Mouse (Mus musculus) forebrain, embryonic 15.5 days (tissue): ENCODE measurements around the gene Gm49320. TPM values are rescaled to one million over a fixed set of nuclear protein-coding genes. Genes with fewer than 3 reads are reported as not detected.

Experiments
- ATAC-seq: fragments of 200-750 bp; cut with Nextera tagmentation; replicated peaks from 2 replicates; pipeline ENCODE4 v1.8.0; 2017; ENCODE audit warnings: mild to moderate bottlenecking, moderate TSS enrichment, moderate library complexity
- H3K27ac ChIP-seq: fragments of 300-500 bp; sonication (generic); replicated peaks from 2 replicates; pipeline ENCODE4 v1.5.1; 2015; ENCODE audit warnings: mild to moderate bottlenecking, inconsistent platforms
- H3K27me3 ChIP-seq: fragments of 300-500 bp; sonication (generic); 2 replicates; pipeline ENCODE4 v1.6.1; 2015; ENCODE audit warnings: inconsistent platforms
- H3K36me3 ChIP-seq: fragments of 300-500 bp; sonication (generic); 2 replicates; pipeline ENCODE4 v1.6.1; 2015; ENCODE audit warnings: mild to moderate bottlenecking, inconsistent platforms
- H3K4me1 ChIP-seq: fragments of 300-500 bp; sonication (generic); 2 replicates; pipeline ENCODE4 v1.6.1; 2015; ENCODE audit warnings: inconsistent platforms
- H3K4me2 ChIP-seq: fragments of 300-500 bp; sonication (generic); replicated peaks from 2 replicates; pipeline ENCODE4 v1.6.1; 2015; ENCODE audit warnings: mild to moderate bottlenecking, inconsistent platforms
- H3K4me3 ChIP-seq: fragments of 300-500 bp; sonication (generic); 2 replicates; pipeline ENCODE4 v1.5.1; 2015; ENCODE audit warnings: mild to moderate bottlenecking, inconsistent platforms
- H3K9ac ChIP-seq: fragments of 300-500 bp; sonication (generic); replicated peaks from 2 replicates; pipeline ENCODE4 v1.6.1; 2015; ENCODE audit warnings: mild to moderate bottlenecking, inconsistent platforms
- H3K9me3 ChIP-seq: fragments of 300-500 bp; sonication (generic); 2 replicates; pipeline ENCODE4 v1.6.1; 2016; ENCODE audit warnings: inconsistent platforms
- WGBS: fragments of 180-500 bp; shearing (Covaris S2); methylation state at CpG from one replicate; pipeline ENCODE4 v1.1.7; 2015; ENCODE audit warnings: mixed read lengths; 5-methylcytosine and 5-hydroxymethylcytosine counted together
- polyA plus RNA-seq: library from polyadenylated mRNA; unstranded; fragments of >200 nt; fragmentation: Nextera tagmentation; extraction: Ambion mirVana; gene quantifications from 2 replicates; pipeline ENCODE4 v1.2.1, GENCODE M21; 2015

The Gm49320 gene
- polyA plus RNA-seq = 0.89 and 1.3 TPM in 2 replicates

- H3K9ac ChIP-seq = peak within 1 kb of the TSS; percentile 63
- no peaks in the 10 kb centered on the region for H3K27me3 ChIP-seq
- H3K4me1 ChIP-seq = peaks cover 29% of the 10 kb centered on the region
- ATAC-seq = peak; percentile 93
- no peaks in the 10 kb centered on the region for H3K9me3 ChIP-seq
- peak within 1 kb of the TSS; percentile 80 for H3K4me2 ChIP-seq
- peak within 1 kb of the TSS; percentile 63 for H3K4me3 ChIP-seq
- under 1% methylated on average over 71 of the region's 71 CpGs for WGBS
- H3K36me3 ChIP-seq = peaks cover 9% of the 10 kb centered on the region
- peak within 1 kb of the TSS; percentile 91 for H3K27ac ChIP-seq
Measured at GRCm38 (mm10) chr8:4238434-4239192, at the start of gene Gm49320, which contains the start of gene Map2k7. TSS of gene Gm49320 (plus strand) at chr8:4238865. TSS of gene Map2k7 (plus strand) at chr8:4238740.

GRCm38 (mm10) chr8:4189031-4189722 is 49.5 kb upstream of the Gm49320 start:
- Histone ChIP-seq H3K9ac (no peak overlapping the region), H3K4me2 (no peak overlapping the region), H3K9me3 (no peaks in the 10 kb centered on the region), H3K4me3 (no peak overlapping the region), H3K36me3 (peaks cover 62% of the 10 kb centered on the region), H3K4me1 (peaks cover 18% of the 10 kb centered on the region), H3K27ac (no peak overlapping the region), H3K27me3 (no peaks in the 10 kb centered on the region)
- no peak for ATAC-seq
- 41% methylated on average over 3 of the region's 3 CpGs for WGBS

GRCm38 (mm10) chr8:4192305-4192704 is 46.4 kb upstream of the Gm49320 start:
- Histone ChIP-seq H3K9ac (no peak overlapping the region), H3K27ac (peak overlapping the region; percentile 70), H3K4me3 (no peak overlapping the region), H3K9me3 (no peaks in the 10 kb centered on the region), H3K4me2 (no peak overlapping the region), H3K36me3 (peaks cover 48% of the 10 kb centered on the region), H3K27me3 (no peaks in the 10 kb centered on the region), H3K4me1 (peaks cover 18% of the 10 kb centered on the region)
- WGBS = 38% methylated on average over 5 of the region's 5 CpGs
- peak; percentile 36 for ATAC-seq

- 1% methylated on average over 18 of the region's 18 CpGs for WGBS
- Histone ChIP-seq H3K36me3 (peaks cover 44% of the 10 kb centered on the region), H3K4me3 (no peak overlapping the region), H3K27ac (peak overlapping the region; percentile 70), H3K9me3 (no peaks in the 10 kb centered on the region), H3K4me2 (no peak overlapping the region), H3K27me3 (no peaks in the 10 kb centered on the region), H3K9ac (no peak overlapping the region), H3K4me1 (peaks cover 18% of the 10 kb centered on the region)
- peak; percentile 88 for ATAC-seq
Measured at GRCm38 (mm10) chr8:4192807-4193587, 45.7 kb upstream of the Gm49320 start.

- Histone ChIP-seq H3K9ac (no peak overlapping the region), H3K27me3 (no peaks in the 10 kb centered on the region), H3K36me3 (peaks cover 41% of the 10 kb centered on the region), H3K4me1 (peaks cover 18% of the 10 kb centered on the region), H3K9me3 (no peaks in the 10 kb centered on the region), H3K4me3 (no peak overlapping the region), H3K4me2 (no peak overlapping the region), H3K27ac (peak overlapping the region; percentile 70; the same call in 1 of the 2 replicates)
- WGBS = 57% methylated on average over 7 of the region's 7 CpGs
- ATAC-seq = peak; percentile 17
Measured at GRCm38 (mm10) chr8:4193588-4193894, 45.1 kb upstream of the Gm49320 start.

GRCm38 (mm10) chr8:4201321-4201720 is 37.3 kb upstream of the Gm49320 start:
- peaks cover 7% of the 10 kb centered on the region for H3K4me1 ChIP-seq
- no peak overlapping the region for H3K9ac ChIP-seq
- H3K4me2 ChIP-seq = no peak overlapping the region
- WGBS = 79% methylated on average over 2 of the region's 2 CpGs
- peaks cover 70% of the 10 kb centered on the region for H3K36me3 ChIP-seq
- peaks cover 16% of the 10 kb centered on the region for H3K27me3 ChIP-seq
- ATAC-seq = no peak
- H3K27ac ChIP-seq = no peak overlapping the region
- no peaks in the 10 kb centered on the region for H3K9me3 ChIP-seq
- H3K4me3 ChIP-seq = no peak overlapping the region

- 25% methylated on average over 38 of the region's 38 CpGs for WGBS
- no peak overlapping the region for H3K9ac ChIP-seq
- H3K4me2 ChIP-seq = no peak overlapping the region
- H3K4me1 ChIP-seq = peaks cover 16% of the 10 kb centered on the region
- H3K27me3 ChIP-seq = peaks cover 16% of the 10 kb centered on the region
- no peaks in the 10 kb centered on the region for H3K9me3 ChIP-seq
- H3K27ac ChIP-seq = no peak overlapping the region
- H3K4me3 ChIP-seq = no peak overlapping the region
- peaks cover 66% of the 10 kb centered on the region for H3K36me3 ChIP-seq
- ATAC-seq = 0 out of 2 replicates have a peak, but pooled peaks have one; percentile 5
Measured at GRCm38 (mm10) chr8:4205246-4206123, 33.2 kb upstream of the Gm49320 start.

GRCm38 (mm10) chr8:4206182-4207015 is 32.3 kb upstream of the Gm49320 start:
- Histone ChIP-seq H3K36me3 (peaks cover 64% of the 10 kb centered on the region), H3K27me3 (peaks cover 16% of the 10 kb centered on the region), H3K4me3 (no peak overlapping the region), H3K9ac (no peak overlapping the region), H3K4me2 (no peak overlapping the region), H3K9me3 (no peaks in the 10 kb centered on the region), H3K4me1 (peaks cover 16% of the 10 kb centered on the region), H3K27ac (no peak overlapping the region)
- WGBS = 14% methylated on average over 44 of the region's 44 CpGs
- peak; percentile 20; the same call in 1 of the 2 replicates for ATAC-seq

- no peak overlapping the region for H3K27ac ChIP-seq
- no peak overlapping the region for H3K4me3 ChIP-seq
- peaks cover 58% of the 10 kb centered on the region for H3K36me3 ChIP-seq
- peaks cover 16% of the 10 kb centered on the region for H3K4me1 ChIP-seq
- H3K9me3 ChIP-seq = no peaks in the 10 kb centered on the region
- H3K27me3 ChIP-seq = peaks cover 16% of the 10 kb centered on the region
- 74% methylated on average over 2 of the region's 2 CpGs for WGBS
- H3K4me2 ChIP-seq = no peak overlapping the region
- no peak overlapping the region for H3K9ac ChIP-seq
- ATAC-seq = no peak
Measured at GRCm38 (mm10) chr8:4207016-4207350, 31.7 kb upstream of the Gm49320 start.

- Histone ChIP-seq H3K4me1 (peaks cover 46% of the 10 kb centered on the region), H3K4me2 (no peak overlapping the region), H3K27ac (no peak overlapping the region), H3K27me3 (no peaks in the 10 kb centered on the region), H3K36me3 (peaks cover 26% of the 10 kb centered on the region), H3K9ac (no peak overlapping the region), H3K4me3 (no peak overlapping the region), H3K9me3 (no peaks in the 10 kb centered on the region)
- 63% methylated on average over 6 of the region's 6 CpGs for WGBS
- ATAC-seq = no peak
Measured at GRCm38 (mm10) chr8:4211097-4211496, 27.6 kb upstream of the Gm49320 start.

- H3K27ac ChIP-seq = peak overlapping the region; percentile 44
- H3K9ac ChIP-seq = peak overlapping the region; percentile 53
- peak overlapping the region; percentile 46 for H3K4me3 ChIP-seq
- no peaks in the 10 kb centered on the region for H3K27me3 ChIP-seq
- WGBS = 1% methylated on average over 25 of the region's 25 CpGs
- ATAC-seq = peak; percentile 0; the same call in 1 of the 2 replicates
- peaks cover 26% of the 10 kb centered on the region for H3K36me3 ChIP-seq
- H3K4me1 ChIP-seq = peaks cover 40% of the 10 kb centered on the region
- peak overlapping the region; percentile 98 for H3K4me2 ChIP-seq
- H3K9me3 ChIP-seq = no peaks in the 10 kb centered on the region
Measured at GRCm38 (mm10) chr8:4212809-4213209, 25.9 kb upstream of the Gm49320 start.
